Comparison of ENCODE assay signal across 15 mouse cellular contexts in genomic region chr2:122125680-122126572, GRCm38 (mm10). TPM values are rescaled to one million over a fixed set of nuclear protein-coding genes. Genes with fewer than 3 reads are reported as not detected.
A peak's percentile ranks its signal among the peaks of the same experiment; 100 is the strongest.
DNase-seq lines count a peak whose midpoint lies in the region; ATAC-seq lines count a peak whose summit lies in the region.
"Had no signal": no experiment of that assay in that cellular context is flagged by ENCODE, and none has a peak within 500 bp of the region (broad histone marks: within the 10 kb centered on the region; RNA-seq: fewer than 3 reads in every experiment).

No protein-coding gene starts in this region.

- H3K4me3 ChIP-seq in heart, embryonic 12.5 days, result no peak overlapping the region
- no peak overlapping the region for H3K4me3 ChIP-seq in liver, embryonic 15.5 days (replicated peaks)
- H3K4me3 ChIP-seq: limb, embryonic 15.5 days; midbrain, embryonic 12.5 days had no signal

- H3K27me3 ChIP-seq in heart, embryonic 12.5 days (replicated peaks), result no peaks in the 10 kb centered on the region
- H3K27me3 ChIP-seq in liver, embryonic 15.5 days, result 0 out of 2 replicates have a peak, but pooled peaks cover 6% of the 10 kb centered on the region
- H3K27me3 ChIP-seq: limb, embryonic 15.5 days; midbrain, embryonic 12.5 days had no signal

- H3K4me1 ChIP-seq in heart, embryonic 12.5 days (replicated peaks), result peaks cover 13% of the 10 kb centered on the region
- H3K4me1 ChIP-seq in liver, embryonic 15.5 days (replicated peaks), result peaks cover 23% of the 10 kb centered on the region
- H3K4me1 ChIP-seq: limb, embryonic 15.5 days; midbrain, embryonic 12.5 days had no signal

- no peaks in the 10 kb centered on the region for H3K9me3 ChIP-seq in heart, embryonic 12.5 days (replicated peaks)
- no peaks in the 10 kb centered on the region for H3K9me3 ChIP-seq in liver, embryonic 15.5 days (replicated peaks)
- H3K9me3 ChIP-seq: limb, embryonic 15.5 days; midbrain, embryonic 12.5 days had no signal

- H3K4me2 ChIP-seq in heart, embryonic 12.5 days, result no peak overlapping the region
- H3K4me2 ChIP-seq in liver, embryonic 15.5 days, result no peak overlapping the region
- H3K4me2 ChIP-seq: limb, embryonic 15.5 days; midbrain, embryonic 12.5 days had no signal

- 38% methylated on average over 12 of the region's 12 CpGs for WGBS in heart, embryonic 12.5 days
- 24% methylated on average over 12 of the region's 12 CpGs for WGBS in liver, embryonic 15.5 days (ENCODE audit: insufficient replicate concordance)

- no peak overlapping the region for H3K27ac ChIP-seq in heart, embryonic 12.5 days (ENCODE audit: poor library complexity, severe bottlenecking)
- no peak overlapping the region for H3K27ac ChIP-seq in liver, embryonic 15.5 days (replicated peaks)
- H3K27ac ChIP-seq: limb, embryonic 15.5 days; midbrain, embryonic 12.5 days had no signal

- 0 out of 2 replicates have a peak, but pooled peaks have one; percentile 31 for ATAC-seq in heart, embryonic 12.5 days (ENCODE audit: insufficient number of reproducible peaks, low FRiP score)
- ATAC-seq in activated CD4-positive, CD25-positive, alpha-beta regulatory T cell, adult 4 months, result peak; percentile 57
- ATAC-seq in liver, embryonic 15.5 days (ENCODE audit: insufficient read depth), result peak; percentile 61

- no peak overlapping the region for H3K9ac ChIP-seq in heart, embryonic 12.5 days
- H3K9ac ChIP-seq in liver, embryonic 15.5 days, result peak overlapping the region; percentile 3; the same call in 1 of the 2 replicates
- H3K9ac ChIP-seq: limb, embryonic 15.5 days; midbrain, embryonic 12.5 days had no signal

- no peaks in the 10 kb centered on the region for H3K36me3 ChIP-seq in heart, embryonic 12.5 days
- no peaks in the 10 kb centered on the region for H3K36me3 ChIP-seq in liver, embryonic 15.5 days (replicated peaks)
- H3K36me3 ChIP-seq: limb, embryonic 15.5 days; midbrain, embryonic 12.5 days had no signal

- no peak for DNase-seq in heart, adult 18-20 months
- DNase-seq in thymus, postnatal 25 days, result peak; percentile 49
- no peak for DNase-seq in ovary, postnatal 10 days (ENCODE audit: low spot score)
- DNase-seq in kidney, adult 18-20 months, result no peak
- DNase-seq in adrenal gland, postnatal 14 days, result no peak
- DNase-seq: adrenal gland, adult 8-10 months; cerebellum, adult 2 months; kidney, adult 11 months; layer of hippocampus, adult 9-11 months had no signal

RNA-seq across cellular contexts. Expression of gene Spg11, which starts 7.7 kb away (rescaled TPM):
- 8.3 and 8.8 TPM in 2 replicates for polyA plus RNA-seq in heart, embryonic 12.5 days (2016; fragmentation: Nextera tagmentation; extraction: Ambion mirVana)
- total RNA-seq in heart, adult 18-20 months (2021), result 10 to 100 TPM; 10.7 to 13.1 TPM
- 1 to 10 TPM; 5.5 to 5.8 TPM for polyA plus RNA-seq in activated CD4-positive, CD25-positive, alpha-beta regulatory T cell, adult 4 months (2017; shearing (Covaris generic))
- 2.7 and 3.6 TPM in 2 replicates for polyA plus RNA-seq in liver, embryonic 15.5 days (2015; fragmentation: Nextera tagmentation; extraction: Ambion mirVana)
- total RNA-seq in adrenal gland, postnatal 14 days (2021), result 15.3 and 16.9 TPM in 2 replicates

RNA-seq across cellular contexts. Expression of gene B2m, which starts 21.6 kb away (rescaled TPM):
- 246 and 247 TPM in 2 replicates for polyA plus RNA-seq in heart, embryonic 12.5 days (2016; fragmentation: Nextera tagmentation; extraction: Ambion mirVana)
- 100 to 1,000 TPM; 297 to 515 TPM for total RNA-seq in heart, adult 18-20 months (2021)
- polyA plus RNA-seq in activated CD4-positive, CD25-positive, alpha-beta regulatory T cell, adult 4 months (2017; shearing (Covaris generic)), result 1,000 to 10,000 TPM; 8,975 to 9,816 TPM
- polyA plus RNA-seq in liver, embryonic 15.5 days (2015; fragmentation: Nextera tagmentation; extraction: Ambion mirVana), result 416 and 443 TPM in 2 replicates
- total RNA-seq in adrenal gland, postnatal 14 days (2021), result 400 and 401 TPM in 2 replicates

RNA-seq across cellular contexts. Expression of gene Trim69, which starts 34.6 kb away (rescaled TPM):
- 0.10 TPM in 1 of 2 replicates, not detected in the other for polyA plus RNA-seq in heart, embryonic 12.5 days (2016; fragmentation: Nextera tagmentation; extraction: Ambion mirVana)
- total RNA-seq in heart, adult 18-20 months (2021), result not detected
- under 1 TPM in 1 of 2 experiments, not detected in 1; 0.25 TPM for polyA plus RNA-seq in activated CD4-positive, CD25-positive, alpha-beta regulatory T cell, adult 4 months (2017; shearing (Covaris generic))
- polyA plus RNA-seq in liver, embryonic 15.5 days (2015; fragmentation: Nextera tagmentation; extraction: Ambion mirVana), result not detected in 2 replicates
- total RNA-seq in adrenal gland, postnatal 14 days (2021), result not detected in 2 replicates
- total RNA-seq: adrenal gland, adult 8-10 months had no signal
- polyA plus RNA-seq: cerebellum, adult 2 months; heart, postnatal 0 days; midbrain, embryonic 12.5 days had no signal

Comparison
In these comparisons a context has a peak if more than half of its experiments do, and no peak if none do; other contexts are left out.
1. RNA of gene B2m, which starts 21.6 kb away (polyA plus RNA-seq): 8,975 to 9,816 TPM in activated CD4-positive, CD25-positive, alpha-beta regulatory T cell, adult 4 months; 416 to 443 TPM in liver, embryonic 15.5 days and 246 to 247 TPM in heart, embryonic 12.5 days; every median in the first group is over 10 times any median in the second.
2. Peak in every context shown above with its lines, with median percentiles within 50 percentile points of each other: ATAC-seq.